Mouse (Mus musculus): Measurements from ENCODE around the gene Srf. TPM values are rescaled to one million over a fixed set of nuclear protein-coding genes. Genes with fewer than 3 reads are reported as not detected.

The Srf gene
- polyA plus RNA-seq, 2 experiments from 2014 or later: 7.3 to 8.2 TPM

DNA sequence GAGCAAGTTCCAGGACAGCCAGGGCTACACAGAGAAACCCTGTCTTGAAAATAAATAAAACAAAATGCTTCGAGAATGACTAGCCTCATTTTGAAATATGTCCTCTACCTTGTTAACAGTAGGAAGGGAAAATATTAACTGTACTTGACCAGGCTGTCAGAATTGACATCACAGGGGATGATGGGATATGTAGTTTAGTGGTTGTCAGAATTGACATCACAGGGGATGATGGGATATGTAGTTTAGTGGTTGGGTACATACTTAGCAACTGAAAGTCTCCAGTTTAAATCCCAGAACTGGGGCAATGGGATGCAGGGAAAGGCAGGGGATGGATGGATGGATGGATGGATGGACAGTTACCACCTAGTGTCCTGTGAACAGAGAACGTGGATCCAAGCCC, 42.6 kb downstream of the Srf start:
- no peak for ATAC-seq

DNA sequence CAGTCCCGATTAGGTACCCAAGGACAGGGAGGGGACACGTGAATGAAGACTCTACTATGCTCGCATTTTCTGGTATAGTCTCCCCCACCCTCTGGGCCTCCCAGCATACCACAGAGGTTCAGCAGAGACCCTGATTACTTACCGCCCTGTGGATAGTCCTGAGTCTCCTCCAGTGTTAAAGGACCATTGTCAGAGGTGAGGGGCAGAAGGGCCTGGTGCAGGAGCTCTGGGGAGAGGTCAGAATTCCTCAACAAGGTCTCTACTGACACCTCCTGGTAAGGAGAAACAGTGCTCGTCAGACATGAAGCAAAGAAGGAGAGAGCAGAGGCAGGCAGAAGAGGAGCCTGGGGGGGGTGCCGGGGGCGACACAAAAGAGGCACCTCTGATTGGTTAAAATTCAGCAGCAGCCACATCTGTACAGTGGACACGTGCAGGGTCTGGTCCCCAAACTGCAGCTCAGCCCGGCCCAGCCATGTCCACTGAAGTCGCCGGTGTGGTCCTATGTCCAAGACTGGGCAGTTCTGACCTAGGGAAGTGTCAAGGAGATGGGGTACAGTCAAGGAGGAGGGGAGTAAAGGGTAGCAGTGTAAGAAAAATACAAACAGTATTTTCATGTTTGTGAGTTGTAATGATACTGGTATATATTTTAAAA, 44.8 kb downstream of the Srf start:
- no peak for ATAC-seq

DNA sequence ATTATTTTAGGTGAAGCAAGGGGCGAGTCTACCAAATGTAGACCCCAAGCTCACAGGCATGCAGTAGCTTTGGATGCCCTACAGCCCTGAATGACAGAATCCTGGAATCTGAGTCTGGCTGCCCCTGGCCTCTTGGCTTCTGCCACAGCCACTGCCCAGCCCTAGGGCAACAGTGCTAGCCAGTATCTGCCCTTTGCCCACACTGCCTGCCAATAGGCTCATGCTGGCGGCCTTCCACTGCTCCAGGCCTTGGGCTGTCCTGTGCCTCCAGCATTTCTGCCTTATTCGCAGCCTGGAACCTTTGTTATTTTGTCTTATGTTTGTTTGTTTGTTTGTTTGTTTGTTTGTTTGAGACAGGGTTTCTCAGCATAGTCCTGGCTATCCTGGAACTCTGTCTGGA, 50.4 kb downstream of the Srf start:
- no peak for ATAC-seq

- no peak for ATAC-seq
Observed at GRCm38 (mm10) chr17:46503847-46504638, 51.9 kb downstream of the Srf start.

DNA sequence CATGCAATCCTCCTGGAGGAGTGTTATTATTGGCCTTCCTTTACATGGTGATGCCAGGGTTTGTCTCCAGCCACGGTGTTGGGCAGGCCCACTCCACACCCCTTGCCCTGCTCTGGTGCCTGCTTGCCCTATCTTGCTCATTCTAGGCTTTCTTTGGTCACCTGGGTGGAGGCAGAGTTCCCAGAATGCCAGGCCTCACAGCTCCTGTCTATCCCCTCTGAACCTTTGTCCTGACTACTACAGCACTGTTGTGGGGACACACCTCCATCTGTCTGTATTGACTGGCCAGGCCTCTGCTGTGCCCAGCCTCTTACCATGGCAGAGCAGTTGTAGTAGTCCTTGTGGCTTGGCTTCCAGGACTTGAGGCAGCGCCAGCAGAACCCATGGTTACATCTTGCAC, 53.2 kb downstream of the Srf start:
- ATAC-seq: no peak

Other genes starting within 250 kb of the Srf start
- 1 to 10 TPM; 3.0 to 4.3 TPM for gene Abcc10, start 227.8 kb downstream of the Srf start, polyA plus RNA-seq (2017; shearing (Covaris generic))
- 1 to 10 TPM; 5.0 to 6.7 TPM for gene Zfp318, start 172.4 kb downstream of the Srf start, polyA plus RNA-seq (2017; shearing (Covaris generic))
- not detected for gene Crip3, start 127.2 kb downstream of the Srf start, polyA plus RNA-seq (2017; shearing (Covaris generic))
- gene Slc22a7, start 117.7 kb downstream of the Srf start, polyA plus RNA-seq (2017; shearing (Covaris generic)): not detected
- gene Ttbk1, start 68.5 kb downstream of the Srf start, polyA plus RNA-seq (2017; shearing (Covaris generic)): under 1 TPM; 0.24 to 0.55 TPM
- gene Dnph1, start 59.5 kb downstream of the Srf start, polyA plus RNA-seq (2017; shearing (Covaris generic)): 1 to 10 TPM; 6.4 to 6.9 TPM
- gene Cul9, start 9.8 kb downstream of the Srf start, polyA plus RNA-seq (2017; shearing (Covaris generic)): 1 to 10 TPM; 4.2 to 5.6 TPM
- gene Ptk7, start 73.3 kb upstream of the Srf start, polyA plus RNA-seq (2017; shearing (Covaris generic)): not detected
- gene Klc4, start 89.8 kb upstream of the Srf start, polyA plus RNA-seq (2017; shearing (Covaris generic)): 10 to 100 TPM; 13.6 to 14.7 TPM
- 10 to 100 TPM; 57.0 to 65.9 TPM for gene Mrpl2, start 90.1 kb upstream of the Srf start, polyA plus RNA-seq (2017; shearing (Covaris generic))
- gene Cul7, start 94.2 kb upstream of the Srf start, polyA plus RNA-seq (2017; shearing (Covaris generic)): 1 to 10 TPM; 3.3 to 5.9 TPM
- gene Rrp36, start 118.2 kb upstream of the Srf start, polyA plus RNA-seq (2017; shearing (Covaris generic)): 10 to 100 TPM; 47.2 to 62.6 TPM
- gene Mea1, start 122.6 kb upstream of the Srf start, polyA plus RNA-seq (2017; shearing (Covaris generic)): 100 to 1,000 TPM; 185 to 202 TPM
- gene Klhdc3, start 124.7 kb upstream of the Srf start, polyA plus RNA-seq (2017; shearing (Covaris generic)): 10 to 100 TPM; 22.1 to 25.8 TPM
- gene Ppp2r5d, start 148.9 kb upstream of the Srf start, polyA plus RNA-seq (2017; shearing (Covaris generic)): 10 to 100 TPM; 19.7 to 31.4 TPM
- 1 to 10 TPM; 5.0 to 7.2 TPM for gene Pex6, start 155.3 kb upstream of the Srf start, polyA plus RNA-seq (2017; shearing (Covaris generic))
- not detected for gene Gnmt, start 173.0 kb upstream of the Srf start, polyA plus RNA-seq (2017; shearing (Covaris generic))
- 10 to 100 TPM; 24.4 to 25.5 TPM for gene Cnpy3, start 196.0 kb upstream of the Srf start, polyA plus RNA-seq (2017; shearing (Covaris generic))
- under 1 TPM in 1 of 2 experiments, not detected in 1; 0.49 TPM for gene Ptcra, start 207.5 kb upstream of the Srf start, polyA plus RNA-seq (2017; shearing (Covaris generic))
- gene 2310039H08Rik, start 216.5 kb upstream of the Srf start, polyA plus RNA-seq (2017; shearing (Covaris generic)): 10 to 100 TPM; 16.1 to 18.9 TPM
- gene Rpl7l1, start 226.5 kb upstream of the Srf start, polyA plus RNA-seq (2017; shearing (Covaris generic)): 100 to 1,000 TPM; 159 to 205 TPM